Mouse (Mus musculus) myocyte (in vitro differentiated cells): ENCODE data around the gene Gstm1.

Experiments used
- CEBPB ChIP-seq: IDR thresholded peaks from 2 replicates; pipeline ENCODE4 v1.6.1; 2011; ENCODE audit warnings: mild to moderate bottlenecking, moderate library complexity; ENCODE audit not compliant: poor library complexity, insufficient read depth, severe bottlenecking
- MAX ChIP-seq: IDR thresholded peaks from one replicate; pipeline ENCODE4 v1.6.1; 2011; ENCODE audit warnings: low read depth, mild to moderate bottlenecking, control low read depth
- POLR2A ChIP-seq: IDR thresholded peaks from one replicate; pipeline ENCODE4 v1.6.1; 2011; ENCODE audit warnings: low read depth, mild to moderate bottlenecking, control low read depth, moderate library complexity; ENCODE audit not compliant: insufficient read length
- REST ChIP-seq: IDR thresholded peaks from one replicate; pipeline ENCODE4 v1.6.1; 2011; ENCODE audit warnings: mild to moderate bottlenecking, control low read depth, moderate library complexity; ENCODE audit not compliant: insufficient read depth, insufficient read length
- SRF ChIP-seq: IDR thresholded peaks from one replicate; pipeline ENCODE4 v1.6.1; 2011; ENCODE audit warnings: low read depth; ENCODE audit not compliant: control insufficient read depth, insufficient read length
- TCF12 ChIP-seq: IDR thresholded peaks from one replicate; pipeline ENCODE4 v1.6.1; 2011; ENCODE audit warnings: mild to moderate bottlenecking, control low read depth; ENCODE audit not compliant: poor library complexity, insufficient read depth, severe bottlenecking
- TCF3 ChIP-seq: IDR thresholded peaks from one replicate; pipeline ENCODE4 v1.6.1; 2011; ENCODE audit warnings: low read depth, control low read depth; ENCODE audit not compliant: insufficient read length
- USF1 ChIP-seq: IDR thresholded peaks from one replicate; pipeline ENCODE4 v1.6.1; 2011; ENCODE audit warnings: low read depth, mild to moderate bottlenecking, control low read depth, moderate library complexity

- TF ChIP-seq POLR2A (no peak), SRF (no peak), TCF12 (no peak), MAX (no peak), REST (no peak), USF1 (no peak), TCF3 (no peak), CEBPB (no peak)
Observed at GRCm38 (mm10) chr3:108026597-108026996, 8.8 kb upstream of the Gstm1 start.
